Mouse (Mus musculus) kidney, embryonic 14.5 days (tissue): ENCODE measurements at regions not wholly inside any gene's neighbourhood (a gene's known extent, or its start where the extent isn't known, plus 50 kb on each side); places are given as distances from the start of the nearest gene placed in this dataset.

ENCODE experiments used
- ATAC-seq: fragments of 200-750 bp; cut with Nextera tagmentation; 2 replicates; pipeline ENCODE4 v1.8.0; 2017; ENCODE audit warnings: moderate number of reproducible peaks, mild to moderate bottlenecking, moderate TSS enrichment, moderate library complexity; ENCODE audit not compliant: low FRiP score, low TSS enrichment
- H3K27ac ChIP-seq: fragments of 300-500 bp; sonication (generic); 2 replicates; pipeline ENCODE4 v1.5.1; 2014; ENCODE audit warnings: low read depth, mild to moderate bottlenecking, low read length, moderate library complexity, mixed read lengths
- H3K27me3 ChIP-seq: fragments of 300-500 bp; sonication (generic); 2 replicates; pipeline ENCODE4 v1.6.1; 2014; ENCODE audit warnings: mild to moderate bottlenecking, low read length; ENCODE audit not compliant: control insufficient read depth, insufficient read depth
- H3K36me3 ChIP-seq: fragments of 300-500 bp; sonication (generic); 2 replicates; pipeline ENCODE4 v1.6.1; 2014; ENCODE audit warnings: low read length, mixed read lengths; ENCODE audit not compliant: control insufficient read depth, insufficient read depth
- H3K4me1 ChIP-seq: fragments of 300-500 bp; sonication (generic); 2 replicates; pipeline ENCODE4 v1.6.1; 2014; ENCODE audit warnings: low read length, mixed read lengths; ENCODE audit not compliant: control insufficient read depth, insufficient read depth
- H3K4me2 ChIP-seq: fragments of 300-500 bp; sonication (generic); replicated peaks from 2 replicates; pipeline ENCODE4 v1.6.1; 2014; ENCODE audit warnings: low read depth, mild to moderate bottlenecking, low read length
- H3K4me3 ChIP-seq: fragments of 300-500 bp; sonication (generic); 2 replicates; pipeline ENCODE4 v1.5.1; 2014; ENCODE audit warnings: mild to moderate bottlenecking, low read length
- H3K9ac ChIP-seq: fragments of 300-500 bp; sonication (generic); 2 replicates; pipeline ENCODE4 v1.6.1; 2014; ENCODE audit warnings: low read depth, mild to moderate bottlenecking, low read length, moderate library complexity
- H3K9me3 ChIP-seq: fragments of 300-500 bp; sonication (generic); 2 replicates; pipeline ENCODE4 v1.6.1; 2016; ENCODE audit warnings: low read length; ENCODE audit not compliant: control insufficient read depth
- WGBS: fragments of 180-500 bp; shearing (Covaris S2); extraction: QIAGEN DNeasy Blood & Tissue Kit; methylation state at CpG from one replicate; pipeline ENCODE4 v1.1.7; 2014; 5-methylcytosine and 5-hydroxymethylcytosine counted together

GRCm38 (mm10) chr7:75981560-75981959 is 133.4 kb downstream of the Klhl25 start:
- no peaks in the 10 kb centered on the region for H3K9me3 ChIP-seq
- ATAC-seq: no peak
- no peaks in the 10 kb centered on the region for H3K27me3 ChIP-seq
- H3K4me1 ChIP-seq: 0 out of 2 replicates have a peak, but pooled peaks cover 7% of the 10 kb centered on the region
- H3K4me3 ChIP-seq: no peak overlapping the region
- H3K36me3 ChIP-seq: no peaks in the 10 kb centered on the region
- no peak overlapping the region for H3K4me2 ChIP-seq
- no peak overlapping the region for H3K9ac ChIP-seq
- H3K27ac ChIP-seq: no peak overlapping the region
- 30% methylated on average over 5 of the region's 5 CpGs for WGBS

GRCm38 (mm10) chr7:75983029-75983808 is 135.1 kb downstream of the Klhl25 start:
- H3K27me3 ChIP-seq: no peaks in the 10 kb centered on the region
- 0 out of 2 replicates have a peak overlapping the region, but pooled peaks have one; percentile 23 for H3K9ac ChIP-seq
- H3K9me3 ChIP-seq: no peaks in the 10 kb centered on the region
- WGBS: 3% methylated on average over 22 of the region's 23 CpGs
- H3K4me2 ChIP-seq: peak overlapping the region; percentile 34
- H3K4me1 ChIP-seq: 0 out of 2 replicates have a peak, but pooled peaks cover 7% of the 10 kb centered on the region
- ATAC-seq: peak; percentile 91
- H3K27ac ChIP-seq: no peak overlapping the region
- H3K4me3 ChIP-seq: no peak overlapping the region; the same call in 1 of the 2 replicates
- H3K36me3 ChIP-seq: no peaks in the 10 kb centered on the region

GRCm38 (mm10) chr7:75983809-75984171 is 135.7 kb downstream of the Klhl25 start:
- Histone ChIP-seq H3K4me1 (0 out of 2 replicates have a peak, but pooled peaks cover 7% of the 10 kb centered on the region), H3K9me3 (no peaks in the 10 kb centered on the region), H3K9ac (no peak overlapping the region), H3K36me3 (no peaks in the 10 kb centered on the region), H3K4me2 (peak overlapping the region; percentile 34), H3K4me3 (no peak overlapping the region; the same call in 1 of the 2 replicates), H3K27me3 (no peaks in the 10 kb centered on the region), H3K27ac (no peak overlapping the region)
- ATAC-seq: no peak; the same call in 1 of the 2 replicates
- WGBS: 53% methylated on average over 7 of the region's 7 CpGs

- 60% methylated on average over 5 of the region's 5 CpGs for WGBS
- Histone ChIP-seq H3K9ac (no peak overlapping the region), H3K36me3 (no peaks in the 10 kb centered on the region), H3K9me3 (no peaks in the 10 kb centered on the region), H3K4me1 (no peaks in the 10 kb centered on the region), H3K4me2 (no peak overlapping the region), H3K4me3 (no peak overlapping the region), H3K27me3 (no peaks in the 10 kb centered on the region), H3K27ac (no peak overlapping the region)
- ATAC-seq: no peak
These were observed 150.7 kb downstream of the Klhl25 start for GRCm38 (mm10) chr7:75998853-75999252.

- no peak overlapping the region for H3K27ac ChIP-seq
- no peak overlapping the region for H3K4me2 ChIP-seq
- no peak overlapping the region for H3K9ac ChIP-seq
- no peaks in the 10 kb centered on the region for H3K27me3 ChIP-seq
- H3K4me1 ChIP-seq: no peaks in the 10 kb centered on the region
- H3K4me3 ChIP-seq: no peak overlapping the region
- no peaks in the 10 kb centered on the region for H3K9me3 ChIP-seq
- no peaks in the 10 kb centered on the region for H3K36me3 ChIP-seq
- no peak for ATAC-seq
- WGBS: 84% methylated on average over 2 of the region's 2 CpGs
These were observed 151.3 kb downstream of the Klhl25 start for GRCm38 (mm10) chr7:75999324-75999907.

GRCm38 (mm10) chr7:76001012-76001411 is 152.9 kb downstream of the Klhl25 start:
- WGBS: 97% methylated on average over 1 of the region's 1 CpGs
- H3K4me1 ChIP-seq: no peaks in the 10 kb centered on the region
- no peak overlapping the region for H3K4me3 ChIP-seq
- no peak for ATAC-seq
- no peaks in the 10 kb centered on the region for H3K9me3 ChIP-seq
- H3K27ac ChIP-seq: no peak overlapping the region
- no peaks in the 10 kb centered on the region for H3K27me3 ChIP-seq
- no peak overlapping the region for H3K4me2 ChIP-seq
- H3K36me3 ChIP-seq: no peaks in the 10 kb centered on the region
- no peak overlapping the region for H3K9ac ChIP-seq

- no peaks in the 10 kb centered on the region for H3K36me3 ChIP-seq
- no peak overlapping the region for H3K9ac ChIP-seq
- WGBS: 30% methylated on average over 6 of the region's 6 CpGs
- no peak overlapping the region for H3K27ac ChIP-seq
- ATAC-seq: no peak
- no peaks in the 10 kb centered on the region for H3K4me1 ChIP-seq
- H3K4me2 ChIP-seq: no peak overlapping the region
- H3K4me3 ChIP-seq: no peak overlapping the region
- H3K9me3 ChIP-seq: no peaks in the 10 kb centered on the region
- H3K27me3 ChIP-seq: no peaks in the 10 kb centered on the region
These were observed 160.1 kb downstream of the Klhl25 start for GRCm38 (mm10) chr7:76008226-76008625.

- no peaks in the 10 kb centered on the region for H3K9me3 ChIP-seq
These were observed 181.9 kb upstream of the Agbl1 start for GRCm38 (mm10) chr7:76047743-76048142.

GRCm38 (mm10) chr7:76049342-76049741 is 180.3 kb upstream of the Agbl1 start:
- Histone ChIP-seq H3K9ac (no peak overlapping the region), H3K27ac (no peak overlapping the region), H3K36me3 (no peaks in the 10 kb centered on the region), H3K27me3 (no peaks in the 10 kb centered on the region), H3K9me3 (no peaks in the 10 kb centered on the region), H3K4me3 (no peak overlapping the region), H3K4me2 (no peak overlapping the region), H3K4me1 (no peaks in the 10 kb centered on the region)
- 88% methylated on average over 2 of the region's 2 CpGs for WGBS
- ATAC-seq: no peak

More at GRCm38 (mm10) chr7:76047743-76048142, 181.9 kb upstream of the Agbl1 start:
- no peaks in the 10 kb centered on the region for H3K4me1 ChIP-seq
- H3K4me2 ChIP-seq: no peak overlapping the region
- H3K36me3 ChIP-seq: no peaks in the 10 kb centered on the region
- no peak overlapping the region for H3K27ac ChIP-seq
- H3K4me3 ChIP-seq: no peak overlapping the region
- no peaks in the 10 kb centered on the region for H3K27me3 ChIP-seq
- WGBS: 63% methylated on average over 3 of the region's 3 CpGs
- H3K9ac ChIP-seq: no peak overlapping the region
- no peak for ATAC-seq
